Mouse (Mus musculus) lung, postnatal 0 days (tissue): ENCODE data around the gene Gm49384.

Experiments
- CTCF ChIP-seq: IDR thresholded peaks from 2 replicates; pipeline ENCODE4 v1.5.1; 2016; ENCODE audit warnings: antibody characterized with exemption, mild to moderate bottlenecking
- EP300 ChIP-seq: IDR thresholded peaks from 2 replicates; pipeline ENCODE4 v1.6.1; 2016; ENCODE audit warnings: antibody characterized with exemption, mild to moderate bottlenecking, control low read depth

DNA sequence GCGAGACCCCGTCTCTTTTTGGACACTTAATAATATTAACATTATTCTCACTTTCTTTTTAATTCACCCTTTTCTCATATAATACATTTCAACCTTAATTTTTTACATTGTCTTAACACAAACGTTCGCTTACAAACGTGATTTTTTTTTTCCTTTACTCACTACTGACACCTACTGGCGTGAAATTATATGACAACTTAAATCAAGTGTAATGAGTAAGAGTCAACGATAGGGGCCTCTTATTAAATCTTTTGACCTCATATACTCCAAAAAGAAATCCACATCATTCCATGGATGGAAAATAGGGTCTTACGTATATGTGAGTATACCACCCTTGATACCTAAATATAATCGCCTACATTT, 44.5 kb downstream of the Gm49384 start:
- TF ChIP-seq CTCF (peak; percentile 79), EP300 (peak; percentile 16; the same call in 1 of the 2 replicates)
